Mouse (Mus musculus) c-Kit-positive CD71-positive TER-119-negative erythroid progenitor cells, embryonic 14.5 days (primary cell): ENCODE results near the gene Snx14.
A peak's percentile ranks its signal among the peaks of the same experiment; 100 is the strongest.

ENCODE experiments used
- DNase-seq: peaks from one replicate; pipeline ENCODE4 v3.0.0-alpha.2; 2013; ENCODE audit warnings: low read depth

Gene Snx14

GRCm38 (mm10) chr9:88380542-88380941, 58.2 kb downstream of the Snx14 start:
- DNase-seq, result no peak

GRCm38 (mm10) chr9:88380076-88380475, 58.7 kb downstream of the Snx14 start:
- peak; percentile 30 for DNase-seq

GRCm38 (mm10) chr9:88379057-88379456, 59.7 kb downstream of the Snx14 start:
- DNase-seq, result no peak

- DNase-seq, result no peak
Observed at GRCm38 (mm10) chr9:88377483-88377882, 61.3 kb downstream of the Snx14 start.

GRCm38 (mm10) chr9:88373001-88373400, 65.8 kb downstream of the Snx14 start:
- DNase-seq, result no peak

- DNase-seq, result no peak
Observed at GRCm38 (mm10) chr9:88371201-88371600, 67.6 kb downstream of the Snx14 start.

- DNase-seq, result no peak
Observed at GRCm38 (mm10) chr9:88369666-88370065, 69.1 kb downstream of the Snx14 start.

- no peak for DNase-seq
Observed at GRCm38 (mm10) chr9:88368476-88368875, 70.3 kb downstream of the Snx14 start.

GRCm38 (mm10) chr9:88367751-88368150, 71.0 kb downstream of the Snx14 start:
- no peak for DNase-seq

- DNase-seq, result no peak
Observed at GRCm38 (mm10) chr9:88367322-88367721, 71.4 kb downstream of the Snx14 start.

GRCm38 (mm10) chr9:88366819-88367218, 71.9 kb downstream of the Snx14 start:
- DNase-seq, result no peak

- DNase-seq, result no peak
Observed at GRCm38 (mm10) chr9:88366308-88366707, 72.5 kb downstream of the Snx14 start.

- DNase-seq, result no peak
Observed at GRCm38 (mm10) chr9:88363102-88363501, 75.7 kb downstream of the Snx14 start.

GRCm38 (mm10) chr9:88362055-88362850, 76.5 kb downstream of the Snx14 start:
- no peak for DNase-seq

GRCm38 (mm10) chr9:88361211-88361909, 77.4 kb downstream of the Snx14 start:
- DNase-seq, result no peak

- no peak for DNase-seq
Observed at GRCm38 (mm10) chr9:88359140-88359539, 79.6 kb downstream of the Snx14 start.

- DNase-seq, result no peak
Observed at GRCm38 (mm10) chr9:88357173-88357572, 81.6 kb downstream of the Snx14 start.

GRCm38 (mm10) chr9:88353459-88353858, 85.3 kb downstream of the Snx14 start:
- DNase-seq, result no peak

- no peak for DNase-seq
Observed at GRCm38 (mm10) chr9:88352741-88353140, 86.0 kb downstream of the Snx14 start.

GRCm38 (mm10) chr9:88351163-88351562, 87.6 kb downstream of the Snx14 start:
- DNase-seq, result no peak

GRCm38 (mm10) chr9:88350317-88350716, 88.4 kb downstream of the Snx14 start:
- DNase-seq, result no peak

- no peak for DNase-seq
Observed at GRCm38 (mm10) chr9:88348623-88349022, 90.1 kb downstream of the Snx14 start.

- no peak for DNase-seq
Observed at GRCm38 (mm10) chr9:88346857-88347256, 91.9 kb downstream of the Snx14 start.
